ENCODE assay signal across 8 mouse cellular contexts in the genomic region with DNA sequence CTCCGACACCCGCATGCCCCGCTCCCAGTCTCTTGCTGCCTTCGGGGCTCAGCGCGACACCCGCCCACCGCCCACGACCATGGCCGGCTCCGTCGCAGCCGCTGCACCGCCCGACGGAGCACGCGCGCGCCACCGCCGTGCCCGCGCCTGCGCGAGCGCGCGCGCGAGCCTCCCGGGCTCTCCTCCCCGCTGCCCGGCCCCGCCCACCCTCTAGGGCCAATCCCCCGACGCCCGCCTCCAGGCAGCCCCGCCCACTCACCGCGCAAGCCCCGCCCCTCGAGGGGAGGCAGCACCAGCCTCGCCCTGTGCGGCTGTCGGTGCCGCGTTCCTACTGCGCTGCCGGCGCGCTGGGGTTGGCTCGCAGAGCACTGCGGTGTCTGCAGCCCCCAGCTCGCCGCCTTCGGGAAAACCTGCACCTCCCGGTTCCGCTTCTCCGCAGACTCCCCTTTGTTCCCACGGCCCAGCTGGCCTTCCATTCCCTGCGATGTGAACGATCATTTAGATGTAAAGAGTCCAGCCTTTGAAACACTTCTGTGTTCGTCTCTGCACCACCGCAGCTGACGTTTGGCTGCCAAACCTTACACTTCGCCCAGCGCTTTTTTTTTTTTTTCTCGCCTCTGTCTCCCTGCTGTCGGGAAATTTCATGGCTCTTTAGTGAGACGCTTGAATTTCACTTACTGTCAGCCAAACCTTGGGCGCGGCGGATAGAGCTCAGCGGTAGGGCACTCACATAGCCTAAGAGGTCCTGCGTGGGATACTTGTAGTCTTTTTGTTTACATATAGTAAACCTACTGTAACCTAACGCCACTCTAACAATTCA. TPM values are rescaled to one million over a fixed set of nuclear protein-coding genes. Genes with fewer than 3 reads are reported as not detected.
DNase-seq lines count a peak whose midpoint lies in the region; ATAC-seq and TF ChIP-seq lines count a peak whose summit lies in the region.

Pik3cb (minus strand) TSS at position 559 of the 820 bp plus-strand sequence.

- H3K9me3 ChIP-seq in embryonic facial prominence, embryonic 15.5 days (replicated peaks): no peaks in the 10 kb centered on the region
- no peaks in the 10 kb centered on the region for H3K9me3 ChIP-seq in heart, embryonic 10.5 days
- no peaks in the 10 kb centered on the region for H3K9me3 ChIP-seq in kidney, embryonic 15.5 days (replicated peaks)

- H3K36me3 ChIP-seq in embryonic facial prominence, embryonic 15.5 days: no peaks in the 10 kb centered on the region
- no peaks in the 10 kb centered on the region for H3K36me3 ChIP-seq in heart, embryonic 10.5 days
- no peaks in the 10 kb centered on the region for H3K36me3 ChIP-seq in kidney, embryonic 15.5 days

- DNase-seq in 416B (ENCODE audit: low read depth) (peak; percentile 89), liver (peak; percentile 100)
- peak; percentile 98 for DNase-seq in heart, embryonic 10.5 days (ENCODE audit: low spot score)
- DNase-seq in spleen, postnatal 4 days (ENCODE audit: low spot score in 2 of 2): peak; percentile 100

- H3K4me3 ChIP-seq in bone marrow, adult 2 months (replicated peaks; ENCODE audit: control insufficient read depth, low read depth, low read length): peak within 1 kb of the TSS; percentile 92
- H3K4me3 ChIP-seq in embryonic facial prominence, embryonic 15.5 days (replicated peaks): peak within 1 kb of the TSS; percentile 88
- H3K4me3 ChIP-seq in heart, embryonic 10.5 days: peak within 1 kb of the TSS; percentile 94
- peak within 1 kb of the TSS; percentile 83 for H3K4me3 ChIP-seq in kidney, embryonic 15.5 days (replicated peaks)

- peak; percentile 94 for ATAC-seq in embryonic facial prominence, embryonic 15.5 days (ENCODE audit: insufficient number of reproducible peaks, low FRiP score, low TSS enrichment, low read depth)
- ATAC-seq in kidney, embryonic 15.5 days (replicated peaks; ENCODE audit: low FRiP score): peak; percentile 97
- ATAC-seq in monocyte, adult 5-6 weeks (replicated peaks; ENCODE audit: insufficient number of reproducible peaks, low FRiP score, low TSS enrichment, poor library complexity, severe bottlenecking): peak; percentile 94

- WGBS in bone marrow, adult 2 months: under 1% methylated on average over 70 of the region's 77 CpGs
- under 1% methylated on average over 71 of the region's 77 CpGs for WGBS in embryonic facial prominence, embryonic 15.5 days
- under 1% methylated on average over 74 of the region's 77 CpGs for WGBS in heart, embryonic 10.5 days
- under 1% methylated on average over 77 of the region's 77 CpGs for WGBS in kidney, embryonic 15.5 days

- H3K9ac ChIP-seq in embryonic facial prominence, embryonic 15.5 days: peak within 1 kb of the TSS; percentile 54
- H3K9ac ChIP-seq in kidney, embryonic 15.5 days: peak within 1 kb of the TSS; percentile 69

- H3K4me2 ChIP-seq in embryonic facial prominence, embryonic 15.5 days (replicated peaks): peak within 1 kb of the TSS; percentile 77
- peak within 1 kb of the TSS; percentile 72 for H3K4me2 ChIP-seq in kidney, embryonic 15.5 days

- H3K27ac ChIP-seq in bone marrow, adult 2 months (ENCODE audit: control insufficient read depth, insufficient read depth, low read depth, low read length, poor library complexity): peak within 1 kb of the TSS; percentile 93
- H3K27ac ChIP-seq in embryonic facial prominence, embryonic 15.5 days (replicated peaks): peak within 1 kb of the TSS; percentile 80
- H3K27ac ChIP-seq in heart, embryonic 10.5 days: peak within 1 kb of the TSS; percentile 90
- H3K27ac ChIP-seq in kidney, embryonic 15.5 days: peak within 1 kb of the TSS; percentile 65

- peak; percentile 93; the same call in 1 of the 2 replicates for TF ChIP-seq POLR2A in bone marrow, adult 2 months (IDR thresholded peaks at IDR 0.05; ENCODE audit: borderline replicate concordance, control insufficient read depth, low read depth, low read length)

- H3K27me3 ChIP-seq in embryonic facial prominence, embryonic 15.5 days: peaks cover 10% of the 10 kb centered on the region
- no peaks in the 10 kb centered on the region for H3K27me3 ChIP-seq in heart, embryonic 10.5 days (ENCODE audit: insufficient read depth, poor library complexity, severe bottlenecking)
- peaks cover 27% of the 10 kb centered on the region for H3K27me3 ChIP-seq in kidney, embryonic 15.5 days

- no peak for TF ChIP-seq CTCF in bone marrow, adult 2 months (IDR thresholded peaks at IDR 0.05; ENCODE audit: control insufficient read depth, insufficient read depth, low read length)

- H3K4me1 ChIP-seq in bone marrow, adult 2 months (ENCODE audit: control insufficient read depth, insufficient read depth, low read length): peaks cover 3% of the 10 kb centered on the region; the same call in 1 of the 2 replicates
- H3K4me1 ChIP-seq in embryonic facial prominence, embryonic 15.5 days: peaks cover 4% of the 10 kb centered on the region; the same call in 1 of the 2 replicates
- H3K4me1 ChIP-seq in heart, embryonic 10.5 days: peaks cover 33% of the 10 kb centered on the region; the same call in 1 of the 2 replicates
- H3K4me1 ChIP-seq in kidney, embryonic 15.5 days: peaks cover 7% of the 10 kb centered on the region

RNA-seq across cellular contexts. Expression of gene Pik3cb, which starts in this region (rescaled TPM):
- polyA plus RNA-seq in bone marrow, adult 2 months (2011; ENCODE audit: insufficient read depth, insufficient read length, low replicate concordance, missing spikeins): 7.4 and 10.7 TPM in 2 replicates
- 1.3 and 1.6 TPM in 2 replicates for polyA plus RNA-seq in embryonic facial prominence, embryonic 15.5 days (2015; fragmentation: Nextera tagmentation; extraction: Ambion mirVana)
- polyA plus RNA-seq in heart, embryonic 10.5 days (2016; fragmentation: Nextera tagmentation; extraction: Ambion mirVana): 2.0 and 2.4 TPM in 2 replicates
- polyA plus RNA-seq in kidney, embryonic 15.5 days (2015; fragmentation: Nextera tagmentation; extraction: Ambion mirVana): 1.3 and 1.4 TPM in 2 replicates
- total RNA-seq in monocyte, adult 5-6 weeks (2017): 6.0 to 12.7 TPM (median 6.8 TPM) in 3 replicates

Comparison
In these comparisons a context has a peak if more than half of its experiments do, and no peak if none do; other contexts are left out.
1. Peak in every context shown above with its lines: DNase-seq, ATAC-seq, H3K4me3 ChIP-seq and H3K27ac ChIP-seq.